Mouse (Mus musculus) megakaryocyte, embryonic 14.5 days (primary cell): ENCODE measurements around the gene Rmnd5b. TPM values are rescaled to one million over a fixed set of nuclear protein-coding genes. Genes with fewer than 3 reads are reported as not detected.

Experiments used
- H3K27me3 ChIP-seq: replicated peaks from 2 replicates; pipeline ENCODE3; 2012; ENCODE audit warnings: inconsistent platforms
- H3K36me3 ChIP-seq: replicated peaks from 2 replicates; pipeline ENCODE3; 2012; ENCODE audit warnings: low read length, inconsistent platforms, mixed read lengths
- H3K4me1 ChIP-seq: 2 replicates; pipeline ENCODE4 v1.6.1; 2012; ENCODE audit warnings: inconsistent platforms
- H3K4me3 ChIP-seq: replicated peaks from 2 replicates; pipeline ENCODE3; 2012; ENCODE audit warnings: moderate library complexity, mild to moderate bottlenecking, inconsistent platforms
- H3K9me3 ChIP-seq: 2 replicates; pipeline ENCODE4 v1.6.1; 2012; ENCODE audit warnings: inconsistent platforms
- FLI1 ChIP-seq: IDR thresholded peaks from 2 replicates; pipeline ENCODE4 v1.6.1; 2012; ENCODE audit warnings: low read length, inconsistent platforms, mixed read lengths
- GATA1 ChIP-seq: IDR thresholded peaks from 3 replicates; pipeline ENCODE4 v1.6.1; 2012; ENCODE audit warnings: mixed read lengths, low read length, inconsistent platforms, borderline replicate concordance
- polyA plus RNA-seq: library from polyadenylated mRNA; stranded (reverse); fragments of >175 nt; gene quantifications from 2 replicates; pipeline ENCODE4 v1.2.3, GENCODE M21; 2012; ENCODE audit warnings: low replicate concordance; ENCODE audit not compliant: insufficient read depth

The Rmnd5b gene
- polyA plus RNA-seq, 1 experiment, result 15.1 TPM

DNA sequence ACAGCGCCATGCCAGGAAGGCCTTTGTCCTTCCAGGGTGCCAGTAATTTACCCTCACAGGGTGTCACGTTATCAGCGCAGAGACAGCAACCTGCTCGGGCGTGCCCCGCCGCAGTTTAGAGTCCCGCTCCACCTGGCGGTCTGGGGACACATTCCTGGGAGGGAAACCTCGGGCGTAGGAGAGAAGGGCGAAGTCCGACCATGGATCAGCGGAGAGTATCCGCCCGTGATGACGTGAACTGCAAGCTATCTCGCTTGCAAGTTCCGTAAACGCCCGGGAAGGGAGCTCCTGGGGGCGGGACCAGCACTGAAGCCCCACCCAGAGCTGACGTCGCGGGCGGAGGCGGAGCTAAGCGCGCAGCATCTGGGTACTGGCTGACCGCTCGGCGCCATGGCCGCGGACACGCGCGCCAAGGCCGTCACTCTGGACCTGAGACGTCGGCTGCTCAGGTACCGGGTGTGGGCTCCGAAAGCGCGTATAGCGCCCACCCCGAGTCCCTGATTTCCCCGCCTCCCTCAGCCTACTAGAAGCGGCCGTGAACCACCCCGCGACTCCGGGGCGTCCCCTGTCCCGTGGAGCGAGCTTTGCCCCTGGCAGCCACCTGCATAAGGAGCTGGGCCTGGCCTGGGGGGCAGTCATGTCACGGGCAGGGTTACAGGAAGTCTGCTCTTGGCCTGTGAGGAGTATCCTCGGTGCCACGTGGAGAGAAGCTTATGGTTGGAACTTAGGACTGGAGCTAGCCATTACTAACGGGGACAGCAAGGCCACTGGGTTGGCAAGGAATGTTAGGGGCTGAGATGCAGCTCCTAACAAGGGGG is 51.1 kb downstream of the Rmnd5b start, which contains the start of gene Phykpl:
Phykpl (plus strand) TSS at position 327 of the 818 bp plus-strand sequence.
- TF ChIP-seq FLI1 (no peak), GATA1 (peak; percentile 70; the same call in 1 of the 3 replicates)
- Histone ChIP-seq H3K27me3 (no peaks in the 10 kb centered on the region), H3K4me1 (peaks cover 83% of the 10 kb centered on the region), H3K36me3 (peaks cover 42% of the 10 kb centered on the region), H3K9me3 (no peaks in the 10 kb centered on the region), H3K4me3 (peak within 1 kb of the TSS; percentile 95)

DNA sequence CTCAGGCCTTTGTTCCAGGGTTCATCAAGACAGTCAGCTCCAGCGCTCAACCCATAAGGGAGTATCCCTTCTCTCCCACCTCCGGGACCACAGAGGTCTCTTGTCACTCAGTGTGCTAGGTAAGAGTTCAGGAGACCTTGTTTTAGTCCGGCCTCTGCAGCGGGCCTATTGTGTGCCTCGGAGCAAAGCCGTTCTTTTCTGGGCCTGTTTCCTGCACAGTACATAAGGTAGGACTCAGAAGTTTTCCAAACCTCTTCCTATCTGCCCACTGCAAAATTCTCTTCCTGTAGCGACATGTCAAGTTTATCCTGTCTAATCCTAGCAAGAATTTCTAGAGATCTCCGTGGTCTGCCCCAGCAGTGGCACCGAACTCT is 51.7 kb downstream of the Rmnd5b start:
- Histone ChIP-seq H3K4me1 (peaks cover 89% of the 10 kb centered on the region), H3K9me3 (no peaks in the 10 kb centered on the region), H3K27me3 (no peaks in the 10 kb centered on the region), H3K4me3 (peak overlapping the region; percentile 95), H3K36me3 (peaks cover 37% of the 10 kb centered on the region)
- TF ChIP-seq FLI1 (no peak), GATA1 (no peak)

DNA sequence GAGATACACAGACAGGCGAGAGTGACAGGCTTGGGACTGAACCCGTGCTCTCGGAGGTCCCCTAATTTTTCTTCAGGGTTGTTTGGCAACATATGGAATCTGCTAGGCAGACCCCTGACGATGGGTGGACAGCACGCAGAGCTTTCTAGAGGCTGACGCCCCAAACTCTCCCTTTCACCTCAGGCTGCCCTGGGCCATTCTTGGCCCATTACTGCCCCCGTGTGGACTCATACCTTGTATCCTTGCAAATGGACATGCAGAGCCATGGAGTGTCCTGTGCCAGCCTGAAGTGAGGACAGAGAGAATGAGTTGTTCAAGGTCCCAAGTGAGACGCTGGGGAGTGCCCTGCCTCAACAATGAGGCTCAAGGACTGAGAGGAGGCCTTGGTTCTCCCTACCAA is 53.0 kb downstream of the Rmnd5b start:
- H3K4me1 ChIP-seq, result peaks cover 94% of the 10 kb centered on the region
- no peaks in the 10 kb centered on the region for H3K27me3 ChIP-seq
- peaks cover 25% of the 10 kb centered on the region for H3K36me3 ChIP-seq
- TF ChIP-seq GATA1, result no peak
- no peak for TF ChIP-seq FLI1
- no peaks in the 10 kb centered on the region for H3K9me3 ChIP-seq
- peak overlapping the region; percentile 75 for H3K4me3 ChIP-seq

DNA sequence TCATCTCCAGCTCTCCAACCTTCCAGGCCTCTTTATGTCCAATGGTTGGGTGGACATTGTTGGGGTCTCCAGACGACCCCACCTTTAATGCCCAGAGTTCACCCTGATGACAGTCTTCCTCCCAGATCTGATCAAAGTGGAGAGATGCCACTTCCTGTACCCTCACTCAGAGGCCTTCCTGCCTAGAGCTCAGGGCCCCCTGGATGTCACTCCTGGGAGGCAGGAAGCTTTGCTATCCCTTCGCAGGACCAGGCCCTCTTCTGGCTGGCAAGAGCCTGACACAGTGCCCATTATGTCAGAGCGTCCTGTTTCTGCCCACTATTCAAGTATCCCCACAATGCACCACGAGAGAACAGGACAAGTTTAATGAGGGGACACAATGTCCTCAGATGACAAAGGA is 56.7 kb downstream of the Rmnd5b start:
- Histone ChIP-seq H3K36me3 (peaks cover 3% of the 10 kb centered on the region), H3K9me3 (no peaks in the 10 kb centered on the region), H3K4me3 (no peak overlapping the region), H3K4me1 (peaks cover 88% of the 10 kb centered on the region), H3K27me3 (peaks cover 8% of the 10 kb centered on the region)
- TF ChIP-seq GATA1 (no peak), FLI1 (no peak)

DNA sequence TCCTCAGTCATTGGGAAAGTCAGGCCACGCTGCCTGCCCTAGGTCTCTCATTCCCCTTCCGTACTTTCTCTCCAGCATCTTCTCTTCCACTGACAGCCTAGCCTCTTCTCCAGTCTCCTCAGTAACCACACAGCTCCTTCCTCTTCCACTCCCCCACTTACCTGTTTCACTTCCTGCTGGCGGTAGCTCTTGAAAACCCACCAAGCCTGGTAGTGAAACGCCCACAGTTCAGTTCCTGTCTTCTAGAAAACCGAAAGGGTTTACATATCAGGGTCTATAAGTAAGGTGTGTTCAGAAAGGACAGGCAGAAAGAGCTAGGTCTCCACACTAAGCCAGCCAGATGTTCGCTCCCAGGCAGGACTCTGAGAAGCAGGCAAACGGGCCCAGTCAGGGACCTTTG is 58.1 kb downstream of the Rmnd5b start:
- H3K9me3 ChIP-seq, result no peaks in the 10 kb centered on the region
- H3K4me1 ChIP-seq, result peaks cover 88% of the 10 kb centered on the region
- H3K36me3 ChIP-seq, result peaks cover 3% of the 10 kb centered on the region
- H3K27me3 ChIP-seq, result peaks cover 8% of the 10 kb centered on the region
- no peak overlapping the region for H3K4me3 ChIP-seq
- TF ChIP-seq GATA1 (no peak), FLI1 (no peak)

DNA sequence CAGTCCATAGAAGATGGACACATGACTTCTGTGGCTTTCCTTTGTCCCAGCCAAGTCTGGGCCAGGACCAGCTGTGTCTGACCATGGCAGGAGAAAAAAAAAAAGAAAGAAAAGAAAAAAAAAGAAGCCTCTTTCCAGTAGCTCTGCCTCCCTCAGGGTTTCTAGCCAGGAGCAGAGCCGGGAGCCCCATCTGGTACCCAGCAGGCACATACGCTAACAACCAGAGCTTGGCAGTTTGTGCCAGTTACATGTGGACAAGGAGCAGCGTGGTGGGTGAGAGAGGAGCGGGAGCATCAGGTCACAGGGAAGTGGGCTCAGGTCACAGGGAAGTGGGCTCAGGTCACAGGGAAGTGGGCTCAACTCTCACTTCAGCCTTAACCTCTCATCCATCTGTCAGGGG is 59.2 kb downstream of the Rmnd5b start:
- Histone ChIP-seq H3K27me3 (peaks cover 8% of the 10 kb centered on the region), H3K4me3 (no peak overlapping the region), H3K9me3 (no peaks in the 10 kb centered on the region), H3K36me3 (peaks cover 3% of the 10 kb centered on the region), H3K4me1 (peaks cover 84% of the 10 kb centered on the region)
- no peak for TF ChIP-seq FLI1
- TF ChIP-seq GATA1, result no peak

Other genes starting within 250 kb of the Rmnd5b start
- gene Phykpl, start 51.1 kb downstream of the Rmnd5b start, polyA plus RNA-seq, result 10.1 and 21.6 TPM in 2 replicates
- gene Hnrnpab, start 29.0 kb downstream of the Rmnd5b start, polyA plus RNA-seq, result 373 and 587 TPM in 2 replicates
- 44.8 and 144 TPM in 2 replicates for gene Nhp2, start 16.2 kb downstream of the Rmnd5b start, polyA plus RNA-seq
- gene N4bp3, start 14.9 kb upstream of the Rmnd5b start, polyA plus RNA-seq, result 2.5 and 6.0 TPM in 2 replicates
- not detected in 2 replicates for gene D930048N14Rik, start 15.1 kb upstream of the Rmnd5b start, polyA plus RNA-seq
- gene 0610009B22Rik, start 53.0 kb upstream of the Rmnd5b start, polyA plus RNA-seq, result 1.7 TPM in 1 of 2 replicates, not detected in the other
- gene Sec24a, start 127.7 kb upstream of the Rmnd5b start, polyA plus RNA-seq, result 2.6 and 8.2 TPM in 2 replicates
- gene Sar1b, start 127.8 kb upstream of the Rmnd5b start, polyA plus RNA-seq, result 8.5 TPM in 1 of 2 replicates, not detected in the other
- 0.26 and 3.6 TPM in 2 replicates for gene Jade2, start 221.8 kb upstream of the Rmnd5b start, polyA plus RNA-seq